Mouse (Mus musculus) gastrocnemius, postnatal 36 days (tissue): ENCODE results near the gene Meis2. TPM values are rescaled to one million over a fixed set of nuclear protein-coding genes. Genes with fewer than 3 reads are reported as not detected.

Source experiments
- DNase-seq, 2 experiments: peaks; one replicate each; pipeline ENCODE4 v3.0.0; 2022
- intact Hi-C: fragments of 180-260 bp; cut with DNase I; formaldehyde crosslinking; loops from one replicate; pipeline ENCODE4 v1.15.1; 2025
- total RNA-seq, 2 experiments: library from RNA; stranded (reverse); gene quantifications; 2 replicates each; pipeline ENCODE4 v1.2.3; 2021

The Meis2 gene
- total RNA-seq, 2 experiments from 2014 or later: 0.86 to 0.97 TPM

DNA sequence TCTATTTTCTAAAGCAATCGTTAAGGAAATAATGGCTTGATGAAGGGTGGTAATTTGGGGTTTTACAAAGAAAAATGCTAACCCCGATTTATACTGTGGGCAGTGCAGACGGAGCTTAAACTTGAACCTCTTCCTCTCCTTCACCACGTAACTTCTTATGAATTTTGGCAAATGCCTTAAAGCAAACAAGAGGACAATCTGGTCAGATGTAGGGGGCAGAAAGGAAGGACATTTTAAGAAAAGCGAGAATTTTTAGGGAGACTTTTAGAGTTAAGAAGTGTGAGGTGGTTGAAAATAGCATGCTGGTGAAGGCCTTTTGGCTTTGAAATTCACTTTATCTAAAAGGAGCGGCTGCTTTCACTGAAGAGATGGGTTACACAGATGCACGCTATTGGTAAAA lies 3.3 kb upstream of the Meis2 start:
- no peak for DNase-seq
- intact Hi-C loops: loop anchor here (5.0 kb wide), 1 partner anchor 212 kb away; no protein-coding TSS in a partner anchor

DNA sequence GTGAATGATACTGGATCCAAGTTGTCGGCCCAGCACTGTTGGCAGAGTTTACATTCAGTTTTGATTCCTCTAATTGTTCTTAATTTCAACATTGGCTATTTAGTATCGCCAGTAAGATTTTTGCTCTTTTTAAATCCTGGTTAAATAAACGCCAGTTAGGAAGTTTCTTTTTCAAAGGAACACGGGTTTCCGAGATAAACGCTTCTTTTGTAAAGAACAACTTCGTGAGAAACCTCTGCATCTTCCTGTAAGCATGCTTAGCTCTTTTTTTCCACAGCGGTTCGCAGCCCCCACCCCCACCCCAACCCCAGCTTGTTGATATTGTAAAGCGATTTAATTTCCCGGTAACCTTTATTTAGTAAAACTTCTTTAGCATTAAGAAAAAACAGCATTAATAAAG lies 2.8 kb upstream of the Meis2 start:
- intact Hi-C loops: loop anchor here (5.0 kb wide), 1 partner anchor 211 kb away; no protein-coding TSS in a partner anchor
- no peak for DNase-seq

DNA sequence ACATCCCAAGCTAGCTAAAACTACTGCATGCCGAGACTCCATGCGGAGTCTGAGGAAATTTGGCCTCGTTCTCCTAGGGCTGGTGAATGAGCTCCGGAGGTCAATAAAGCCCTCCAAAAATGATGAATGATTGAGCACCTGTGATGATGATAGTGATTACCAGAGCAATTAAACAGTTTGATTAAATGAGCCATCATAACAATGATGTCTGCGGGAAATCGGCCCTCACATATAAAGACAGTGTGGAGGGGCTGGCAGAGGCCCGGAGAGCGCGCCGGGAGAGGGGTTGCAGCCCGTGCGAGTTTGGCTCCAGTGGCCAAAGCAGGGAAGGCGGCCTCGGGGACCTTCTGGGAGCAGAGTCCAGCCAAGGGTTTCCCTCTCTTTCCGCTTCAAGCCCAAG lies 2.1 kb upstream of the Meis2 start:
- intact Hi-C loops: loop anchor here (5.0 kb wide), 1 partner anchor 210 kb away; no protein-coding TSS in a partner anchor
- DNase-seq: no peak

DNA sequence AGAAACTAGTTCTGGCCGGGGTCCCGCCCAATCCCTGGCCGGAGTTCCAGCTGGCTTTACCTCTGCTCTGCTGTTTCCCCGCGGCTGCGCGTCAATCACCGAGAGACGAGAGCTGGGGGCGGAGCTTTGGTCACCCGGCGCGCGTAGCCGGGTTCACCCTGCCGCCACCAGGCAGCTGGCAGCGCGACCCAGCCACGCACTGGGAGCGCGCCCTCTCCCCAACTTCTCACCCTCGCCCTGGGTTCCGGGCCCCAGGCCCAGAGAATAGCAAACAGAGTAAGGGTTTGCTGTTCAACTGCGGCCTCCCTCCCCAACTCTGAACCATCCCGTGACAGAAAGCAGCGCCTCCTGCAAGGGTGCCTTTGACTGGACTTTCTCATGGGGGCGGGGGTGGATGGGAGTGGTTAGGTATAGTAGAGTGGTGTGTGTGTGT lies 1.4 kb upstream of the Meis2 start:
- intact Hi-C loops: loop anchor here (5.0 kb wide), 1 partner anchor 210 kb away; no protein-coding TSS in a partner anchor
- DNase-seq: peak; percentile 60 to 65

DNA sequence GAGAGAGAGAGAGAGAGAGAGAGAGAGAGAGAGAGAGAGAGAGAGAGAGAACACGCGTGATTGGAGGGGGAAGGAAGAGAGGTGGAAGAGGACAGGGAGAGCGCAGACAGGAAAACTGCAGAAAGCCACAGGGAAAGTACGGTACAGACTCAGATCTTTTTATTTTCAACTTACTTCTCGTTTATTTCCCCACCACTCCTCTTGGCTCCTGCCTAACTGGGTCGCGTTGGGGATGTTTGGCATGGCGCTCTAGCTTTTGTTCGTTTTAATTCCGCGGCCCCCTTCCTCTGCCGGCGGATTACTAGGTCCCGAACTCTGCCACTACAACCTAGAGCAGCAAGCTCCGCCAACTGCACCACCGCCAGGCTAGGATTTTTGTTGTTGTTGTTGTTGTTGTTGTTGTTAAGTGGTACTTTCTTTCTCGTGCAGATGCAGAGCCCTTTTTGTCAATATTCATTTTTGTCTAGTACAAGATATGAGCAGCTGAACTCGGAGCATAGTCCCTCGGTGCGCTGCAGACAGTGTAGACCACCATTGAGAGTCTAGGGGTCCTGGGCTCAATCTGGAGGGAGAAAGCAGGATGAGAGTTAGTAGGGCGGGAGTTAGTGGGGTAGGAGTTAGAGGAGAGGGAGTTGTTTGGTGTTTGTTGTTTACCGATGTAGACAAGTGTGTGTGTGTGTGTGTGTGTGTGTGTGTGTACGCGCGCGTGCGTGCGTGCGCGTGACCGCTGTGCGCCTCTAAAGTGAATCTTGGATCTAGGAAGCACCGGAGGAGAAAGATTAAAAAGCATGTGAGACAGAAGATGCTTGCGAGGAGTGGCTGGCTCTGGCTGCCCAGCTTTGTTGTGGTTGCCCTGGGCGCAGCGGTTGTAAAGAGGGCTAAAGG lies 660 bp upstream of the Meis2 start:
- intact Hi-C loops: loop anchor here (5.0 kb wide), 1 partner anchor 209 kb away; no protein-coding TSS in a partner anchor
- DNase-seq: peak in 1 of 2 experiments; percentile 47

DNA sequence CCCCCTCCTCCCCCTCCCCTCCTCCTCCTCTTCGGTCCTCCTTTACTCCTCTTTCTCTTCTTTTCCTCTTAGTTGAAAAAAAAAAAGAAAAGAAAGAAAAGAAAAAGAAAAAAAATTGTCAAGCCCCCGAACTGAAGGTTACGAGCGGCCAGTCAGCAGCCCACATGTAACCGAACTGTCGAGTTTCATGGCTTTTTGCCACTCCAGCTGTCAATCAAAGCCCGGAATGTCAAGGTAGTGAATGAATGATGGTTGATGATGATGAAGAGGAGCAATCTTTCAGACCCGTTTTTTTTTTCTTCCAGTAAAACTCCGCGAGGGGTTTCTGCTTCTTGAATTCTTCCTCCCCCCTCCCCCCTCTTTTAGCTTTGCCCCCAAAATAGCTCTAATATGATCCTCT lies 582 bp downstream of the Meis2 start:
- no peak for DNase-seq
- intact Hi-C loops: loop anchor here (5.0 kb wide), 1 partner anchor 208 kb away; no protein-coding TSS in a partner anchor

DNA sequence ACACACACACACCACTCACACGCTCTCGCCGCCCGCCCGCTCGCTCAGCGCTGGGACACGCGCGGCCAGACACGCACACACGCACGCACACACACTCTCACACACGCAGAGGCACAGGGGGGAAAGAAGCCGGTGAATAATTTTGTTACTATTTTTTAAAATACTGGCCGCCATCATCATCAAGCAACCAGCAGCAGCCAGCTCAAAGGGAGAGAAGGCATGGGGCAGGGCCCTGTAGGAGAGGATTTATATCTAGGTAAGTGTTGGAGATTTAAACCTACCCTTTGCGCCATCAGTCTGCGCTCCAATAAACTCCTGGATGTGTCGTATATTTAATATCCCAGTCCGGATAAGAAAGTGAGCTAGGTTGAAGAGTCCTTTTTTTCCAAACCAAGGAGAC lies 1.1 kb downstream of the Meis2 start:
- intact Hi-C loops: no loop called here
- no peak for DNase-seq

DNA sequence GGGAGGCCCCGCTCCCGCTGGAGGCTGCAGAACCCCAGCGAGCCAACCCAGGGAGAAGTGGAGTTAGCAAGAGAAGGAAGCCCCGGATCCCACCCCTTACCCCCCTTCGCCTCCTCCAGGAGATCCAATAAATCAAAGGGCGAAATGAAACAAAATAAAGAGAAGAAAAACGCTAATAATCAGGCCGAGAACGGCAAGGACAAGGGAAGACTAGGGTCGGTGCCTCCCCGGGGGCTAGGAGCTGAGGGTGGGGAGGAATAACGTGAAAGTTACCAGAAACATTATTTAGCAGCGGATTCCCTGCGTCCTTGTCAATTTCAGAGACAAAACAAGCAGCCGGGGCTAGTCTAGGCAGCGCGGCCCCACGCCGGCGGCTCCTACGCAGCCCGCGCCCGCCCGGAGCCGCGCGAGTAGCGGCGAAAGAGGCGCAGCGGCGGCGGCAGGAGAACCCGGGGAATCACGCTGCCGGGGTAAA lies 1.8 kb downstream of the Meis2 start:
- peak in 1 of 2 experiments; percentile 33 for DNase-seq
- intact Hi-C loops: no loop called here

DNA sequence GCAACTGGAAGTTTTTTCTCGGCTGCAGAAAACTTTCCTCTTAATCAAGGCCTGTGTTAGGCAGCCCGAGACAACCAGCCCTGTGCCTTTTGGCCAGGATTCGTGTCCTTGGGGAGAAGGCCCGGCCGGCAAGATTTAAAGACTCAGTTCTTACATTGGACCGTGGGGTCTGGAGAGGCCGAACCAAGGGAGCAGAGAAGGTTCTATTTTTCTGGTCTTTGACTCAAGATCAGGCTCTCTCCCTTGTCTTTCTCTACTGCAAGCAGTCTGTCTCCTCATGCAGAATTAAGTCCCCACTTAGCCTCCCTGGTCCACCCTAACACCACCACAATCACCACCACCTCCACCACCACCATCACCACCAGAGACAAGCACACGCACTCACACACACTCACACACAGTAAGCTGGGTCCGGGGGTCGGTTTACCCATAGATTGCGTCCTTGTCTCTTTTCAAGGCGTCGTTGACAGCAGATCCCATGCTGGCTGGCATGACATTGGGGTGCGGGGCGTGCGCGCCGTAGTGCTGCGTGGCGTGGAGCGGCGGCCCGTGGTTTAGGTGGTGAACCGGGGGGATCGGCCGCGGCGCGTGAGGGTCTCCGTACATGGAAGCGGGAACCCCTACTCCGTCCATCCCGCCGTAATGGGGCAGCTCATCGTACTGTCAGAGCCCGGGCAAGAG lies 2.7 kb downstream of the Meis2 start:
- no peak for DNase-seq
- intact Hi-C loops: no loop called here

DNA sequence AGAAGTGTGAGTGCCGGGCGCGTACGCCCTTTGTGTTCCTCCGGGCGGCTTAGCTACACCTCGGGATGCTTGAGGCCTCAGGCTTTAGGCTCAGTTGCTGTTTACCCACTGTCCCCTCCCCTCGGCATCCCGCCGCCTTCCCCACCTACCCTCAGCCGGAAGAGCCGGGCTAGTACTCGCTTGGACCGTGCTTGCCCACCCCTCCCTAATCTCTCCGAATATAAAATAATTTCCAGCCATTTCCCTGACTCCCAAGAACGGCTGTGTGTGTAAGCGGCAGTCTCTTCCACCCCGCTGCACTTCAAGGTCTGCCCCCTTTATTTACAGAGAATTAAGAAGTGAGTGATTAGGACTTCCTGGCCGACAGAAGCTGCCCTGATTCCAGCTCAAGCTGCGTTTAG lies 3.4 kb downstream of the Meis2 start:
- peak; percentile 14 to 29 for DNase-seq
- intact Hi-C loops: no loop called here

DNA sequence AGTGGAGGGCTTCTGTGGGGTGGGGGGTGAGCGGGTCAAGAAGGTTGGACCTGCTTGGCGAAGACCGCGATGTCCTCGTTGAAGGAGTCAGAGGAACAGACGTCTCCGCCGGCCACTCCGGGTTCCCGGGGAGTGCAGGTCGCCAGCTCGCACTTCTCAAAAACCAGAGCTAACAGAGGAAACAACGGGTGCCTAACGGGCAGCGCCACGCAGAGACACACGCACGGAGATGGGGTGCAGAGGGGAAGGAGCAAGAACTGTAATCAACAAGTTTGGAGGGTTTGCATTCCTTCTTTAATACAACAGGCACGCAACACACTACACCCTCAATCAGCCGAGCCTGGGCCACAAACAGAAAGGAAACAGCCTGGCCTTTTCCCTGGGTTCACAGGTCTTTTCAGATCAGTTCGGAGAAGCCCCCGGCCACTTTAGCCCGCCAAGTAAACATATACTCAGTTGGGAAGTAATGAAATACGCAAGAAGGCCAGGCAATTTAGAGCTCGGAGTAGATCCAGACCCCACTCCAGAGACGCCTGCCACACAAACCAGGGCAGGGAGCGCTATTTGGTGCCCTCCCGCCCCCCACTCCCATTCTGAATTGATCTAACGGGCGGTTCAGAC lies 4.1 kb downstream of the Meis2 start:
- intact Hi-C loops: no loop called here
- no peak for DNase-seq

DNA sequence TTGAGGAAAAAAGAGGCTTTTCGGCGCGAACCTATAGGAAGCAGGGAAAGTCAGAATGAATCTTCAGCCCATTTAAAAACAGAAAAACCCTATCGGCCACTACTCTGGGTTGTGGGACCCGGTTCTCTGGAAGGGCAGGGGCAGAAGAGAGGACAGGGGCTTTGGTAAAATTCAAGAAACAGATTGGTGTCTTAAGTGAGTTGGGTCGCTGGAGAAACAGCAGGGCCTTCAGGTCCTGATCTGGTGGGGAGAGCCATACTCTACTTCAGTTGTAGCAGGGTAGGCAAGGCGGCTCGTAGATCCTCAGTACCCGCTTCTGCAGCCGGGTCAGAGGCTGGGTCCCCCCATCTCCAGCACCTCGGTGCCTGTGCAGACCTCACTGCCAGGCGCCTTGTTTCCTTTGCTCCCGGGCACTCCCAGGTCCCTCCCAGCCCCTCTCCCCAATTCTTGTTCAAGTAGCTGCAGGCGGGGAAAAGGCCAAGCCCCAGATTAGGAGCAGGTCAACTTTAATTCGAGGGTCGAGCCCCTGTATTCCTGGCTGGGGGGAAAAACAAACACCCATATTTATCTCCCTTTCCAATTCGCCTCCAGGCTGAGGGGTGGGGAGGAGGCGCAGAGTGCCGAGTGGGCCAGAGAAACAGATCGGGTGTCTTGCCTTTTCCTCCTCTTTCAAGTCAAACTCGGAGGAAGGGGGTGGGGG lies 4.8 kb downstream of the Meis2 start:
- intact Hi-C loops: no loop called here
- DNase-seq: no peak

DNA sequence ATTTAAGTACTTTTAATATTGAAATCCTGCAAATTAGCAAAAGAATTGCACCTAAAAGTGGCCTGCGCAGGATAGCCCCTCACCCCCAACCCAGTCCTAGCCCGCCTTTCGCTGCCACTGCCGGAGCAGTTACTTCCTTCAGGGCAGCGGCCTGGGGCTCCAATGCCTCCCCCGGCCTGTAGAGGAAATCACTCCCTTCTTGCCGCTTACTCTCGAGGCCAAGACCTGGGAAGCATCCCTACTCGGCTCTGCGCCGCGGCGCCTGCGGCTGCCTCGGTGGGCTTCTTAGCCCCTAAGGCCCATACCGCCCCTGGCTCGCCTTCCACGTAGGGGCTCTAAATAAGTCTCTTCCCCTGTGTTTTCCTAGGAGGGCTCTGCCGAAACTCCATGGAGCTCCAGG lies 5.4 kb downstream of the Meis2 start:
- intact Hi-C loops: no loop called here
- DNase-seq: no peak

DNA sequence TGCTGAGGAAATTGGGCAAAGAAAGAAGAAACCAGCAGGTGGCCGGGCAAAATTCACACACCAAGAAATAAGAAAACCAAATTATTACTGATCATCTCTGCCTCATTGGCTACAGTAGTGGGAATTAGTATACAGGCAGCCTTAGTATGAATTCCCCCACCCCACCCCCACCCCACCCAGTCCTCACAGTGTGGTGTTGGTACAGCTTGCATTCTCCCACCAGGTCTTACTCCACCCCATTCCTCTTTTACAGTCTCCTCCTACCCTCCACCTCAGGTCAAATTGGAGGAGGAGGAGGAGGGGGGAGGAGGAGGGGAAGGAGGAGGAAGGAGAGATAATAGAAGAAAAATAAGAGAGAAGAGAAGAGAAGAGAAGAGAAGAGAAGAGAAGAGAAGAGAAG lies 6.0 kb downstream of the Meis2 start:
- intact Hi-C loops: no loop called here
- DNase-seq: no peak

DNA sequence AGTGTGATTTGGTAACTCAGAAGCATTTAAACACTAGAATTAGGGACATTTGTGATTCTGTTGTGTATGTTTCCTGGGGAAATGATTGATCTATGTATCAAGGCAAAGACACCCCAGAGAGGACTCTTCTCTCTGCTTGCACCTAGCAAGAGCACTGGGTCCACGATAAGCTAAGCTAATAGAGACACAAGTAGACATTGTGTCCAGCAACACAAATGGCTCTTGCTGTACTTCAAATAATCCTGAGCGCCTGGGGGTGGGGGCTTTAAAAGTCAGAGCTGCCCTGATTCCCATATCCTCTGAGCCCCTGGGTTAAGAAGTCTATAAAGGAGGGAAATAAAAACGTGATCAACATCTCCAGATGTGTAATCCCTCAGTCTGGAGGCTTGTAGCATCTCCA lies 6.6 kb downstream of the Meis2 start:
- intact Hi-C loops: no loop called here
- no peak for DNase-seq

DNA sequence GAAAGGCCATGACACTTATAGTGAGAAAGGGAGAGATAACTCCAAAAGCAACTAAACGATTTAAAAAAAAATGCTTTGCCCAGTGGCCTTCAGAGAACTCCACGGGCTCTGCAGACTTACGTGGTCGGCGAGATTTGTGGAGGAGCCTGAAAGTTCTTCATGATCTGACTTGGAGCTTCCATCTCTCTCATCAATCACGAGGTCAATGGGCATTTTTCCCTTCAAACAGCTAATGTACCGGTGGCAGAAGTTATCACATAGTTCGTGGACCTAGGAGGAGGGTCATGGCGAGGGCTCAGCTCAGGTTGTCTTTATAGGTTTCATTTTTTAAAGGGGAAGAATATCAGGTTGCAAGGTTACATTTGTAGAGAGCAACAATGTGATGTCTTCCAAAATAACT lies 7.1 kb downstream of the Meis2 start:
- no peak for DNase-seq

DNA sequence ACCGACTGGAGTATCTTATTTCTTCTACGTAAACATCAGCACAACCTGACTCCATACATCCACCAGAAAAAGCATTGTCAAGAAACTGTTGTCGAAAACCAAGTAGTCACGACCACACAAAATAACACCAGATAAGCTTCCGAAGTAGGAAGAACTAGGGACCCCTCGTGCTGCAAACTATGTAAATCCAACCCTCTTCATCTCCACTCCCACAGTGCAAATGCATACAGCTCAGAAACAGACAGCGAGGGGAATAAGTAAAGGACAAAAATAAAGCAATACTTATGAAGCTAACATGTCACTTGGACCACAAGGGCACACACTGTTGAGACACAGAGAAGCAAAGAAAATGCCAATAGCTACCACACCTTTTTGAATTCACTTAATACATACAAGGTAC lies 8.8 kb downstream of the Meis2 start:
- DNase-seq: no peak
- intact Hi-C loops: no loop called here

More for the DNA sequence above, 7.1 kb downstream of the Meis2 start:
- intact Hi-C loops: no loop called here

DNA sequence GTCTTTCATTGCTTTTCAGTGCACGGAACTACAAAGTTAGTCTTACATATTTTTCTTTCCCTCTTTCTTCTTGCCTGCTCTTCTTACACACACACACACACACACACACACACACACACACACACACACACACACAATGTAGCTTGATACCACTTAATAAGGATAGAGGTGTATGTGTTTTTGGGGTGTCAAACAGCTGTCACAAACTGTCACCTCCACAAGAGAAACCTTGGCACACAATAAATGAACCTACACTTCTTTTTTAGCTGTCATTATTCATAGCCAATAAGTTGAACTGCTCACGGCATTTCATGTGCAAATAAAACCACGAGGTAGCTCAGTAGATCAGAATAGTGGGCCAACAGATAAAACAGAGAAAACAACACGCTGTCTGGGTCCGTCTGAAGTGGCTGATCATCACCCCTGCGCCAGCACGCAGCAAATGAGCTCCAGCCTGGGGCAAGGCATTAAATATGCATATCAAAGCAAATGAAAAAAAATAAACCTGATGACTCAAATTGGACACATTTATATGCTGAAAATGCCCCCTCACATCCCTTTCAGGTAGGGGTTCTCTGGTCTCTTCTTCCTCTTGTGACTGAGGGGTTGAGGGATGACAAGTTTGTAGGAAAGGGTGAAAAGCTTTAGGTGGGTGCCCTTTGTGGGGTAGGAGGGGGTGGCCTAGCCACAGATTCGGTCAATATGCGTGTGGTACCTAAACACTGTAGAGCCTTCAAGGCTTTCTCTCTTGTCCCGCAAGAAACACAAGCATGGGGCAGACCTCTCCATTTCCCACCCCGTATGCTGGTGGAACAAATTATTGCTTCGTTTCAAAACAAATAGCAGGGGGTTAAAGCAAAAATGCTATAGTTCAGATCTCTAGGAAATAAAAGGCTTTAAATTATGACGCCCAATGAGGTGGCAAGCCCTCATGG lies 9.7 kb downstream of the Meis2 start:
- intact Hi-C loops: no loop called here
- no peak for DNase-seq

DNA sequence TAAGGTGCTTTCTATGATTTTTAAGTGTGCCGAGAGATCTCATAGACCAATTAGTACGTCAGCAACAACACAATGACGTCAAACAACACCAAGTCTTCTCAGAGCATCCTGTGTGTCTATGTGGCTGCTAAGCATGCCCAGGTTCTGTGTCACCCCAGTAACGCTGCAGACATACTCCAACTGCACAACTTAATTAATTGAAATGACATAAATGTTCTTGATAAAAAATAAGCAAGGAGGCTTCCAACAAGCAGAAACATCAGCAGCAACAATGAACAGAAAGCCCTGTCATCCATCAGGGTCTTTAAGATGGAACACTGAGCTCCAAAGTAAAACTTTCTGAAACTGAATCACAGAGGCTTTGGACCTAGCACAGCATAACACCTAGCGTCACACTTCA lies 11.7 kb downstream of the Meis2 start:
- no peak for DNase-seq
- intact Hi-C loops: no loop called here
